Mouse (Mus musculus): ENCODE data around the gene Spata21. TPM values are rescaled to one million over a fixed set of nuclear protein-coding genes. Genes with fewer than 3 reads are reported as not detected.
"Not testable (repeated sequence)": the region's sequence is repeated elsewhere in the genome, so short reads cannot be mapped to it uniquely, and the experiment has no call there.

The Spata21 gene
- polyA plus RNA-seq, 1 experiment from 2014 or later, result 0.36 TPM

DNA sequence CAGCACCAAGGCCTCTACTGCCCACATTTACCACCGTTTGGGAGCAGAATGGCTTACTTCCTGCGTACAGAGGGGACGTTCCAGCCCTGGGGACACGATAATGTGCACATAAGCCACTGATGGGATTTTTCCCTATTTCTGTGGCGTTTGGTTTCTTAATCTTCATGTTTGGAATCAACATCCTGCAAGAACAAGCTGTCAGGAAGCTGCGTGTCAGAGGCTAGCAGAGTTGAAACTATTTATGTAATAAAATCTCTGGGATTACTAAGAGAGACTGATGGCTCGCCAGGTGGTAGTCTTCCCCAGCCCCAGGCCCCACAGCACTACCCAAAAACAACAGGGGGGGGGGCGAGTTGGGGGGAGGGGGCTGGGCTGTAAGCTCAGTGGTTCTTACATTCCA is 45.1 kb downstream of the Spata21 start:
- no peaks in the 10 kb centered on the region for H3K27me3 ChIP-seq
- no peak overlapping the region for H3K27ac ChIP-seq
- ATAC-seq (ENCODE audit: insufficient number of reproducible peaks, low FRiP score, low TSS enrichment, low read depth), result no peak
- H3K36me3 ChIP-seq, result no peaks in the 10 kb centered on the region
- H3K9me3 ChIP-seq, result no peaks in the 10 kb centered on the region
- no peak overlapping the region for H3K4me2 ChIP-seq
- peaks cover 77% of the 10 kb centered on the region for H3K4me1 ChIP-seq
- no peak overlapping the region for H3K4me3 ChIP-seq
- 42% methylated on average over 8 of the region's 8 CpGs for WGBS
- no peak overlapping the region for H3K9ac ChIP-seq

DNA sequence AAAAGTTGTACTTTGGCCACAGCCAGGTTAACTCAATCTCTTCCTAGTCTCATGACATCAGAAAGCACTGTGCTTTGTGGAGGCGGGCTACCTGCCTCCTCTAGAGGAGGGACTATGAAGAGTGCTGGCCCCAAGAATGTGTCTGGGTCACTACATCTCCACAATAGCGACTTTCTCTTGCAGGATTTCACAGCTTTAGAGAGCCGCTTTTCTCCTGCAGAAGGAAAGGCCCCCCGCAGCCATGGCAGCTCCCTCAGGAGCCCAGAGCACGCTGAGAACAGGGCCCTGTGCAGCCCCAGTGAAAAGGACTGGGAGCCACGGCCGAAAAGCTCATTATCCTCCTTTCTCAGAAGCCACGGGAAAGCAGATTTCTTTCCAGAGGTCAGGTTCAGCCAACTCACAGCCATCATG is 45.9 kb downstream of the Spata21 start:
- Histone ChIP-seq H3K27me3 (no peaks in the 10 kb centered on the region), H3K36me3 (no peaks in the 10 kb centered on the region), H3K4me2 (no peak overlapping the region), H3K9ac (no peak overlapping the region), H3K4me1 (peaks cover 78% of the 10 kb centered on the region), H3K4me3 (no peak overlapping the region), H3K9me3 (no peaks in the 10 kb centered on the region), H3K27ac (peak overlapping the region; percentile 84)
- WGBS, result 53% methylated on average over 8 of the region's 8 CpGs
- no peak for ATAC-seq (ENCODE audit: insufficient number of reproducible peaks, low FRiP score, low TSS enrichment, low read depth)

- Histone ChIP-seq H3K9me3 (no peaks in the 10 kb centered on the region), H3K9ac (no peak overlapping the region), H3K27me3 (no peaks in the 10 kb centered on the region), H3K4me1 (peaks cover 71% of the 10 kb centered on the region), H3K36me3 (no peaks in the 10 kb centered on the region), H3K27ac (peak overlapping the region; percentile 84), H3K4me3 (no peak overlapping the region), H3K4me2 (no peak overlapping the region)
- ATAC-seq (ENCODE audit: insufficient number of reproducible peaks, low FRiP score, low TSS enrichment, low read depth), result no peak
- 70% methylated on average over 20 of the region's 20 CpGs for WGBS
Observed at GRCm38 (mm10) chr4:141134751-141135530, 46.8 kb downstream of the Spata21 start.

- ATAC-seq (ENCODE audit: insufficient number of reproducible peaks, low FRiP score, low TSS enrichment, low read depth), result no peak
- no peaks in the 10 kb centered on the region for H3K9me3 ChIP-seq
- H3K4me3 ChIP-seq, result no peak overlapping the region
- peaks cover 62% of the 10 kb centered on the region for H3K4me1 ChIP-seq
- no peak overlapping the region for H3K27ac ChIP-seq
- 85% methylated on average over 7 of the region's 7 CpGs for WGBS
- no peak overlapping the region for H3K4me2 ChIP-seq
- no peak overlapping the region for H3K9ac ChIP-seq
- no peaks in the 10 kb centered on the region for H3K36me3 ChIP-seq
- no peaks in the 10 kb centered on the region for H3K27me3 ChIP-seq
Observed at GRCm38 (mm10) chr4:141136126-141136525, 48.0 kb downstream of the Spata21 start.

DNA sequence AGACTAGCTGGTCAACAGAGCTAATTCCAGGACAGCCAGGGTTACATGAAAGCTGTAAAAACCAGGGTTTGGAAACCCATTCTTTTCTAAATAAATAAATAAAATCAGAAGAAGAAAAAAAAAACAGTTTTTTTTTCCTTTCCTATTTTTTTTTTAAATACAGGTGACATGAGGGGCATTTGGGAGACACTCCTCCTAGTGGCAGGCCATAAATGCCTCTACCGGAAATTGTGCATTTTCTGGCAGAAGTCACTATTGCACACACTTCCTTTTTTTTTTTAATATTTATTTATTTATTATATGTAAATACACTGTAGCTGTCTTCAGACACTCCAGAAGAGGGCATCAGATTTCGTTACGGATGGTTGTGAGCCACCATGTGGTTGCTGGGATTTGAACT is 49.6 kb downstream of the Spata21 start:
- not testable (repeated sequence) for H3K9ac ChIP-seq; H3K27ac ChIP-seq; ATAC-seq (ENCODE audit: insufficient number of reproducible peaks, low FRiP score, low TSS enrichment, low read depth); H3K27me3 ChIP-seq; H3K9me3 ChIP-seq; H3K36me3 ChIP-seq
- H3K4me3 ChIP-seq, result peak overlapping the region; percentile 88
- 61% methylated on average over 3 of the region's 3 CpGs for WGBS
- H3K4me1 ChIP-seq, result peaks cover 50% of the 10 kb centered on the region
- 0 out of 2 replicates have a peak overlapping the region, but pooled peaks have one; percentile 4 for H3K4me2 ChIP-seq

- no peaks in the 10 kb centered on the region for H3K27me3 ChIP-seq
- peak overlapping the region; percentile 97 for H3K27ac ChIP-seq
- H3K4me1 ChIP-seq, result peaks cover 44% of the 10 kb centered on the region
- no peaks in the 10 kb centered on the region for H3K36me3 ChIP-seq
- peak overlapping the region; percentile 84 for H3K4me2 ChIP-seq
- ATAC-seq (ENCODE audit: insufficient number of reproducible peaks, low FRiP score, low TSS enrichment, low read depth), result no peak
- peak overlapping the region; percentile 88 for H3K4me3 ChIP-seq
- H3K9ac ChIP-seq, result peak overlapping the region; percentile 87
- H3K9me3 ChIP-seq, result no peaks in the 10 kb centered on the region
- under 1% methylated on average over 29 of the region's 29 CpGs for WGBS
Observed at GRCm38 (mm10) chr4:141138425-141139115, 50.4 kb downstream of the Spata21 start.

DNA sequence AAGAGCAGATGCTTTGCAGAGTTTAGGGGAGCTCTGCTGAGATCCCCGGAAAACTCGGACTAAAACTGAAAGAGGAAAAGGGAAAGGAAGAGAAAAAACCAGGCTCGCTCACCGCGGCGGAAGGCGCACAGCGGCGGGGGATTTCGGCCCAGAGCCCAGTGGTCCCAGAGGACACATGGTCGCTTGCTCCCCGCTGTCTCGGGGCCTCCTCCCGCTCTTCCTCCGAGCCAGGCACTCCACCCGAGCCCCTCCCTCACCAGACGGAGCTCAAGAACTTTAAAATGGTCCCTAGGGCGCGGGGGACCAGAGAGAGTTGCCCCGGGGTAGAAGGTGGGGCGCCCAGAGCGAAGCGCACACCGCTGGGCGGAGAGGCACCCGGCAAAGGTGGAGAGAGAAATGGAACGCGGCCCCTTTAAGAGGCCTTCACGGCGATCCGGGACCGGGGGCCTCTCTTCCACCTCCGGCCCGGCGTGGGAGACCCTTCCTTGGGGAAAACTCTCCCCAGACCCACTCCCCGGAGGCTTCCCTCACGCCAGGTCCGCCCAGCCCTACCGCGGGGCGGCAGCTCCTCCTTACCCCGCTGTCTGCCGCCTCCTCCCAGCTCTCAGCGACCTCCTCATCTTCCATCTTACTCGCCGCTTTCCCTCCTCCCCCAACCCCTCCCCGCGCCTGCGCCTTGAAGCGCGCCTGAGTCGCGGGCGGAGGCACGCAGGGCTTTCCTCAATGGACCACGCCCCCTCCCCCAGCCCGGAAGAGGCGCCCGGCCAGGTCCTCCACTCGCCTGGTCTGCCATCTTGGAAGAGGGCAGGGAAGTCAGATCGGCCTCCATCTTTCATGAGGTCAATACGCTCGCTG is 51.2 kb downstream of the Spata21 start, which contains the start of gene Szrd1:
Szrd1 (minus strand) TSS at position 660 of the 855 bp plus-strand sequence.
- Histone ChIP-seq H3K36me3 (no peaks in the 10 kb centered on the region), H3K27ac (peak within 1 kb of the TSS; percentile 97), H3K4me3 (peak within 1 kb of the TSS; percentile 88), H3K4me2 (peak within 1 kb of the TSS; percentile 84), H3K27me3 (no peaks in the 10 kb centered on the region), H3K9me3 (no peaks in the 10 kb centered on the region), H3K9ac (peak within 1 kb of the TSS; percentile 87), H3K4me1 (peaks cover 38% of the 10 kb centered on the region)
- under 1% methylated on average over 63 of the region's 63 CpGs for WGBS
- ATAC-seq (ENCODE audit: insufficient number of reproducible peaks, low FRiP score, low TSS enrichment, low read depth), result peak; percentile 94

- peaks cover 28% of the 10 kb centered on the region for H3K4me1 ChIP-seq
- not testable (repeated sequence) for H3K36me3 ChIP-seq; H3K9ac ChIP-seq; H3K9me3 ChIP-seq; H3K4me3 ChIP-seq; H3K27ac ChIP-seq; H3K27me3 ChIP-seq; H3K4me2 ChIP-seq; ATAC-seq (ENCODE audit: insufficient number of reproducible peaks, low FRiP score, low TSS enrichment, low read depth)
- WGBS, result 86% methylated on average over 9 of the region's 9 CpGs
Observed at GRCm38 (mm10) chr4:141140354-141140753, 52.2 kb downstream of the Spata21 start.

- ATAC-seq (ENCODE audit: insufficient number of reproducible peaks, low FRiP score, low TSS enrichment, low read depth), result no peak
- no peaks in the 10 kb centered on the region for H3K27me3 ChIP-seq
- peaks cover 27% of the 10 kb centered on the region for H3K4me1 ChIP-seq
- no peaks in the 10 kb centered on the region for H3K36me3 ChIP-seq
- no peak overlapping the region for H3K27ac ChIP-seq
- no peak overlapping the region for H3K9ac ChIP-seq
- no peaks in the 10 kb centered on the region for H3K9me3 ChIP-seq
- no peak overlapping the region for H3K4me2 ChIP-seq
- 87% methylated on average over 6 of the region's 6 CpGs for WGBS
- no peak overlapping the region for H3K4me3 ChIP-seq
Observed at GRCm38 (mm10) chr4:141140967-141141366, 52.8 kb downstream of the Spata21 start.

DNA sequence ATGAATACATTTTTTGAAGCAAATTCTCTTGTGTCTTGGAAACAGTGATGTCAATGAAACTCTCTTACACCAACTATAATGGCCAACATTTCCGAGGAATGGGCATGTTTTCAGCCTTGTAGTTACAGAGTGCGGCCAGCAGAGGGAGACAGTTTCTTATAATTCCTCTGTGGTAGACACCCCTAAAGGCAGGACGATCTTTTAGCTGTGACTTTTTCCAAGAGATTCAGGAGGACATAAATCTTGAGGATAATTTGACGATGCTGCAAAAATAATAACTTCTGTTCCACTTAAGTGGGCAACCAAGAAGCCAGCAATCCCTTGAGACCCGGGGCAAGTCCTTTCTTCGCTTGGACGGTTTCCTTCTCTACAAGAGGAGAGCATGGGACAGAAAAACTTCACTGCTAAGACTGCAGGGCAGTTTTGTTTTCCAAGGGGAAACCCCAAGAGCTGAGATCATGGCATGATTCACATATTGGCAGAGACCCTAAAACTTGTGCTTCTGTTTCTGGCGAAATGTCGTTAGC is 54.2 kb downstream of the Spata21 start:
- WGBS, result 16% methylated on average over 9 of the region's 9 CpGs
- peak overlapping the region; percentile 14 for H3K4me2 ChIP-seq
- H3K27me3 ChIP-seq, result no peaks in the 10 kb centered on the region
- H3K9ac ChIP-seq, result no peak overlapping the region
- no peaks in the 10 kb centered on the region for H3K36me3 ChIP-seq
- no peak for ATAC-seq (ENCODE audit: insufficient number of reproducible peaks, low FRiP score, low TSS enrichment, low read depth)
- H3K4me1 ChIP-seq, result peaks cover 21% of the 10 kb centered on the region
- 0 out of 2 replicates have a peak overlapping the region, but pooled peaks have one; percentile 23 for H3K27ac ChIP-seq
- no peaks in the 10 kb centered on the region for H3K9me3 ChIP-seq
- no peak overlapping the region for H3K4me3 ChIP-seq

DNA sequence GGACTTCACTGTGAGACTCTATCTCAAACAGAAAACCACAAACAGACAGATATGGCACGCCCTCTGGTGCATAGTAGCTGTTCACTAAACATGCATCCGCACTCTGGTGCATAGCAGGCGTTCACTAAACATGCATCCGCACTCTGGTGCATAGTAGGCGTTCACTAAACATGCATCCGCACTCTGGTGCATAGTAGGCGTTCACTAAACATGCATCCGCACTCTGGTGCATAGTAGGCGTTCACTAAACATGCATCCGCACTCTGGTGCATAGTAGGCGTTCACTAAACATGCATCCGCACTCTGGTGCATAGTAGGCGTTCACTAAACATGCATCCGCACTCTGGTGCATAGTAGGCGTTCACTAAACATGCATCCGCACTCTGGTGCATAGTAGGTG is 57.0 kb downstream of the Spata21 start:
- WGBS, result 85% methylated on average over 11 of the region's 16 CpGs
- not testable (repeated sequence) for H3K27me3 ChIP-seq

More for the DNA sequence above, 57.0 kb downstream of the Spata21 start:
- not testable (repeated sequence) for H3K9ac ChIP-seq; H3K36me3 ChIP-seq; ATAC-seq (ENCODE audit: insufficient number of reproducible peaks, low FRiP score, low TSS enrichment, low read depth); H3K27ac ChIP-seq; H3K9me3 ChIP-seq; H3K4me2 ChIP-seq; H3K4me3 ChIP-seq
- peaks cover 30% of the 10 kb centered on the region for H3K4me1 ChIP-seq

Measured in limb, embryonic 15.5 days (tissue).